Mouse (Mus musculus): ENCODE data around the gene Umps.

The Umps gene

GRCm38 (mm10) chr16:33927263-33927824 lies 39.5 kb downstream of the Umps start:
- no peak for DNase-seq

DNA sequence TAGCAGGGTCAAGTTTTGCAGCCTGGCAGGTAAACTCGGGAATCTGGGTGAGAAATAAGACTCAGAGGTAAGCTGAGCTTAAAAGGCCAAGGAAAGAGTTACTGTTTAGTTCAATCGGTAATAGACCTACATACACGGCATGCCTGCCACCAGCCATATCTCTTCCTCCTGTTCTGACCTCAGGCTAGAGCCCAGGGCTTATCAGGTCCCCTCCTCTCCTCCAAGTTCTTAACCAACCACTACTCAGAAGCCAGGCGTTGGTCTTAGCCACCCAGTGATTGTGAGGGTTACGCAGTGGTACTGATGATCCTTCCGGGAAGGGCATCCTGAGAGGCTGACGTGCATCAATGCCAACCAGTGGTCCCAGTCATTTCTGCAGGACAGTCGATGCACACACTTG lies 43.1 kb downstream of the Umps start:
- no peak for DNase-seq

- DNase-seq: no peak
Observed at GRCm38 (mm10) chr16:33923001-33923316, 43.9 kb downstream of the Umps start.

- peak in 1 of 2 experiments; percentile 10 for DNase-seq
Observed at GRCm38 (mm10) chr16:33922111-33923000, 44.5 kb downstream of the Umps start.

DNA sequence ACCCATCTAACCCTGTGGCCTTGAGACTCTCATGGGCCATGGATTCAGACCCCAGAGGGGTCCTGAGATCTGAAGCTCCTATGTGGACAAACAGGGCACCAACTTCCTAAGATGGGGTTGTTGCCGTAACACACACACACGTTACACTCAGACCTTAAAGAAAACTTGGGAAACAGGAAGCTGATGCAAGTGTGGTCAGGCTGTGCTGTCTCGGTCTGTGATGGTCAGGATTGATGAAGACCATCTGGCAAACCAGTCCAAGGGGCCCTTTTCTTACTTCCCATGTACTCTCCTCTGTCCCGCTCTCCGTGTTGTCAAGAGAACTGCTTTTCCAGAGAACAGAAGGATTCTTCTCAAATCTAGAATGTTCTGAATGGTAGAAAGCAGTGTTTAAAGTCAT lies 45.3 kb downstream of the Umps start:
- DNase-seq: no peak

- no peak for DNase-seq
Observed at GRCm38 (mm10) chr16:33917926-33918325, 48.9 kb downstream of the Umps start.

DNA sequence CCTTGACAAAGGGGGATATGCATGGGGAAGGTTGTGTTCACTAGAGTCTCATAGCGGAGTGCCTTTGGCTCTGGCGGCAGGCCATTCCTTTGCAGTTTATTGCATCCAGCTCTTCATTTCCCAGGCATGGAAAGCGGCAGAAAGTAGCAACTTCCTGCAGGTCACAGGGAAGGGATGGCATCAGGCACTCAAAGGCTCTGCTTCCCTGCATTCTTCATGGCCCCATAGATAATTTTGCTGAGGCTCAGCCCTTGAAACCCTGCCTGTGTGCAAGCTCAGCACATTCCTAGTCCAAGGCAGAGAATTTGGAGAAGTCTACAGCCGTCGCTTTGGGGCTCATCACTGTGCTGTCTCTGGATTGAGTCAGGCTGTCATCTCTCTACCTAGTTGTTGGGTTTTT lies 49.4 kb downstream of the Umps start:
- no peak for DNase-seq

GRCm38 (mm10) chr16:33916473-33917251 lies 50.2 kb downstream of the Umps start:
- DNase-seq: no peak

GRCm38 (mm10) chr16:33914997-33915396 lies 51.8 kb downstream of the Umps start:
- no peak for DNase-seq

GRCm38 (mm10) chr16:33908239-33908638 lies 58.6 kb downstream of the Umps start:
- no peak for DNase-seq
